Mouse (Mus musculus): Measurements from ENCODE around the gene Gm26657. TPM values are rescaled to one million over a fixed set of nuclear protein-coding genes. Genes with fewer than 3 reads are reported as not detected.

The Gm26657 gene
- not detected in 2 replicates for polyA plus RNA-seq (2012)

GRCm38 (mm10) chr4:56740020-56740485 lies at the start of gene Gm26657:
Gene Gm26657, plus strand, starts transcription at chr4:56740070.

GRCm38 (mm10) chr4:56741041-56741493 lies 1.2 kb downstream of the Gm26657 start, which contains the start of gene Actl7b:
Gene Actl7b, minus strand, starts transcription at chr4:56741443.

DNA sequence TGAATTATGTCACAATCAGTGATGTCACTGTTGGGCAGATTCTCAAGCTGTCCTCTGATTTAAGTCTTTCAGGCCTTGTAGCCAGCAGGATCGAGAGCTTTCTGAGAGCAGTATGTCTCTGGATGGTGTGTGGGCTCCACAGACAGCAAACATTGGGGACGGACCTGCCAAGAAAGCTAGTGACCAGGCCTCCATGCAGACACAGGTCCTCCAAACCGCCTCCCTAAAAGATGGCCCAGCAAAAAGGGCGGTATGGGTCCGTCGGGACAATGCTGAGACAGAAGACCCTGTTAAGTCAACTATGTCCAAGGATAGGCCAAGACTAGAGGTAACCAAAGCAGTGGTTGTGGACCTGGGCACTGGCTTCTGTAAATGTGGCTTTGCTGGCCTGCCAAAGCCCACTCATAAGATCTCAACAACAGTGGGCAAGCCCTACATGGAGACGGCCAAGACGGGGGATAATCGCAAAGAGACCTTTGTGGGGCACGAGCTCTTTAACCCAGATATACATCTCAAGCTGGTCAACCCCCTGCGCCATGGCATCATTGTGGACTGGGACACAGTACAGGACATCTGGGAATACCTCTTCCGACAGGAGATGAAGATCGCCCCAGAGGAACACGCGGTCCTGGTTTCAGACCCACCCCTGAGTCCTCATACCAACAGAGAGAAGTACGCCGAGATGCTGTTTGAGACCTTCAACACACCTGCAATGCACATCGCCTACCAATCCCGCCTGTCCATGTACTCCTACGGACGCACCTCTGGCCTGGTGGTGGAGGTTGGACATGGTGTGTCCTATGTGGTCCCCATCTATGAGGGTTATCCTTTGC lies 3.7 kb downstream of the Gm26657 start, which contains the start of gene Actl7a:
TSS of gene Actl7a (plus strand) at position 51 of the 833 bp plus-strand sequence.

Other genes with a start within 250 kb of the Gm26657 start
- gene Actl7b, start 1.4 kb downstream of the Gm26657 start, polyA plus RNA-seq (2012) = 0.14 and 0.52 TPM in 2 replicates
- gene Actl7a, start 3.3 kb downstream of the Gm26657 start, polyA plus RNA-seq (2012) = not detected in 2 replicates
- gene Elp1, start 62.3 kb downstream of the Gm26657 start, polyA plus RNA-seq (2012) = 4.4 and 5.0 TPM in 2 replicates
- 7.2 and 7.4 TPM in 2 replicates for gene Fam206a, start 62.3 kb downstream of the Gm26657 start, polyA plus RNA-seq (2012)
- 3.9 and 5.6 TPM in 2 replicates for gene Ctnnal1, start 125.1 kb downstream of the Gm26657 start, polyA plus RNA-seq (2012)
- 0.93 and 1.1 TPM in 2 replicates for gene Tmem245, start 207.4 kb downstream of the Gm26657 start, polyA plus RNA-seq (2012)

Measured in megakaryocyte-erythroid progenitor cell, adult 5 weeks (primary cell).